Mouse (Mus musculus): ENCODE results near the gene Sox15. TPM values are rescaled to one million over a fixed set of nuclear protein-coding genes. Genes with fewer than 3 reads are reported as not detected.
"Not testable (repeated sequence)": the region's sequence is repeated elsewhere in the genome, so short reads cannot be mapped to it uniquely, and the experiment has no call there.

Sox15 gene
- polyA plus RNA-seq, 1 experiment, result 0.09 TPM

DNA sequence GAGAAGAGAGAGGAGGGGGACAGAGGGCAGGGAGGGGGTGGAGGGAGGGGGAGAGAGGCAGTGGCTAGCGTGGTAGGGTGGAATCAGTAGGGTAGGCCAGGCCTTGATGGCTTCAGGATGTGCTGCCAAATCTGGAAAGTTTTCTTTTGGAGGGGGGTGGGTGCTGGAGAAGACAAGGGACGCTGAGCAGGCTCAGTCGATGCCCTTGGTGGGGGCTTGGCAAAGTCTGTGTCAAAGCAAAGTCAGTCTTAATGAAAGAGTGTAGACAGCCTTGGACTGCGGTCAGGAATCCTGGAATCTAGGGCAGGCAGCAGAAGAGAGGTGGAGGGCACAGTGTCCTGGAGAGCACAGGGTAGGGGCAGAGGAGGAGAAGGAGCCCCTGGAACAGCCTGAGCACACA lies 44.2 kb upstream of the Sox15 start:
- 78% methylated on average over 4 of the region's 4 CpGs for WGBS

GRCm38 (mm10) chr11:69613553-69614256 lies 41.4 kb upstream of the Sox15 start:
- Histone ChIP-seq H3K36me3 (ENCODE audit: control insufficient read depth, insufficient read depth, low read length) (no peaks in the 10 kb centered on the region), H3K4me3 (ENCODE audit: extremely low read depth, insufficient read depth, insufficient read length) (no peak overlapping the region), H3K27me3 (ENCODE audit: control insufficient read depth, insufficient read depth, low read length) (no peaks in the 10 kb centered on the region), H3K4me1 (ENCODE audit: control insufficient read depth, insufficient read depth, insufficient read length) (no peaks in the 10 kb centered on the region), H3K27ac (ENCODE audit: insufficient read depth, low read length) (no peak overlapping the region)
- DNase-seq (ENCODE audit: low read depth in 1 of 2, low spot score in 2 of 2), result peak in 1 of 2 experiments; percentile 67
- TF ChIP-seq POLR2A (IDR thresholded peaks at IDR 0.05; ENCODE audit: low read depth, low read length) (no peak), CTCF (IDR thresholded peaks at IDR 0.05; ENCODE audit: extremely low read depth, insufficient read depth, insufficient read length, insufficient replicate concordance) (peak; percentile 83; the same call in 1 of the 2 replicates)
- WGBS, result 14% methylated on average over 19 of the region's 19 CpGs

More for the DNA sequence above, 44.2 kb upstream of the Sox15 start:
- no peaks in the 10 kb centered on the region; the same call in 1 of the 2 replicates for H3K27me3 ChIP-seq (ENCODE audit: control insufficient read depth, insufficient read depth, low read length)
- no peaks in the 10 kb centered on the region for H3K36me3 ChIP-seq (ENCODE audit: control insufficient read depth, insufficient read depth, low read length)
- DNase-seq (ENCODE audit: low read depth in 1 of 2, low spot score in 2 of 2), result no peak
- no peaks in the 10 kb centered on the region for H3K4me1 ChIP-seq (ENCODE audit: control insufficient read depth, insufficient read depth, insufficient read length)
- H3K4me3 ChIP-seq (ENCODE audit: extremely low read depth, insufficient read depth, insufficient read length), result no peak overlapping the region
- H3K27ac ChIP-seq (ENCODE audit: insufficient read depth, low read length), result no peak overlapping the region
- TF ChIP-seq POLR2A (IDR thresholded peaks at IDR 0.05; ENCODE audit: low read depth, low read length), result no peak
- no peak for TF ChIP-seq CTCF (IDR thresholded peaks at IDR 0.05; ENCODE audit: extremely low read depth, insufficient read depth, insufficient read length, insufficient replicate concordance)

- WGBS, result 39% methylated on average over 11 of the region's 11 CpGs
- H3K27me3 ChIP-seq (ENCODE audit: control insufficient read depth, insufficient read depth, low read length); H3K4me1 ChIP-seq (ENCODE audit: control insufficient read depth, insufficient read depth, insufficient read length); H3K36me3 ChIP-seq (ENCODE audit: control insufficient read depth, insufficient read depth, low read length); H3K4me3 ChIP-seq (ENCODE audit: extremely low read depth, insufficient read depth, insufficient read length); H3K27ac ChIP-seq (ENCODE audit: insufficient read depth, low read length); DNase-seq (ENCODE audit: low read depth in 1 of 2, low spot score in 2 of 2): not testable (repeated sequence)
Measured at GRCm38 (mm10) chr11:69614257-69614588, 40.9 kb upstream of the Sox15 start.

DNA sequence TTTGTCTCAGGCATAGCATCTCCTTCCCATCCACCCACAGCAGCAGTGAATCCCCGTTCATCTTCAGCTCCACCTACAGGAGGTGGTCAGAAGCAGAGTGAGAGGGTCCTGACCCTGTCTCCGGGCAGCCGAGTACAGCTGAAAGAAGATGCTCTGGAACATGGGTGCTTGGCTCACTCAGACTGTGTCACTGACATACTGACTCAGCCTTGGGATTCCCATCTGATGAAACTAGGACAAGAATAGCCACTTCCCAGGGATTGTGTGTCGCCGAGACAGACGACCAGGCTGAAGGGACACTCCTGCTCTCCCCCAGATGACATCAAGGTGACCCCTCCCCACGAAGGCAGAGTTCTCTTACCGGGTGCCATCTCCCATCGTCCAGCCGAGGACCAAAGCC lies 38.3 kb upstream of the Sox15 start:
- no peak for TF ChIP-seq POLR2A (IDR thresholded peaks at IDR 0.05; ENCODE audit: low read depth, low read length)
- TF ChIP-seq CTCF (IDR thresholded peaks at IDR 0.05; ENCODE audit: extremely low read depth, insufficient read depth, insufficient read length, insufficient replicate concordance), result no peak
- 59% methylated on average over 10 of the region's 10 CpGs for WGBS
- no peak overlapping the region for H3K4me3 ChIP-seq (ENCODE audit: extremely low read depth, insufficient read depth, insufficient read length)

DNA sequence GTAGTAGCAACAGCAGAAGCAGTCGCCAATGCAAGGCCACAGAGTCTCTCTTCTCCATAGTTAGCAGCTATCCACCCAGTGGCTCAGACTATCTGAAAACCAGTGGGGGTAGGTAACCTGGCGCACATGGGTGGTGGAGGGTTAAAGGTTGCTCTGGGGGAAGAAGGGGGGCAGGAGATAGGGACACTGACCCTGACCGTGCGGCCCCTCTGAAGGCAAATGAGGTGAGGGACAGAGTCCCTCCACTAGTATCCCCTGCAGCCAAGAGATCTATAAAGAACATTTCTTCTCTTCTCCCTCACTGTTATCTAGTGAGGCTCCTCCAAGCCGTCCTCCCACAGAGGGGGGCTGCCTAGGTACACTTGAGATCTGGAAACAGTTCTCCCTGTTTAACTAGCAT lies 37.3 kb upstream of the Sox15 start, which contains the start of gene Shbg:
TSS of gene Shbg (minus strand) at position 101 of the 400 bp plus-strand sequence.
- Histone ChIP-seq H3K4me1 (ENCODE audit: control insufficient read depth, insufficient read depth, insufficient read length) (no peaks in the 10 kb centered on the region), H3K36me3 (ENCODE audit: control insufficient read depth, insufficient read depth, low read length) (no peaks in the 10 kb centered on the region), H3K27ac (ENCODE audit: insufficient read depth, low read length) (no peak within 1 kb of the TSS), H3K4me3 (ENCODE audit: extremely low read depth, insufficient read depth, insufficient read length) (no peak within 1 kb of the TSS), H3K27me3 (ENCODE audit: control insufficient read depth, insufficient read depth, low read length) (no peaks in the 10 kb centered on the region)
- 76% methylated on average over 5 of the region's 5 CpGs for WGBS
- DNase-seq (ENCODE audit: low read depth in 1 of 2, low spot score in 2 of 2), result no peak
- TF ChIP-seq CTCF (IDR thresholded peaks at IDR 0.05; ENCODE audit: extremely low read depth, insufficient read depth, insufficient read length, insufficient replicate concordance) (no peak), POLR2A (IDR thresholded peaks at IDR 0.05; ENCODE audit: low read depth, low read length) (no peak)

More for the DNA sequence above, 38.3 kb upstream of the Sox15 start:
- H3K27me3 ChIP-seq (ENCODE audit: control insufficient read depth, insufficient read depth, low read length), result no peaks in the 10 kb centered on the region
- no peaks in the 10 kb centered on the region for H3K36me3 ChIP-seq (ENCODE audit: control insufficient read depth, insufficient read depth, low read length)
- DNase-seq (ENCODE audit: low read depth in 1 of 2, low spot score in 2 of 2), result no peak
- H3K27ac ChIP-seq (ENCODE audit: insufficient read depth, low read length), result no peak overlapping the region
- no peaks in the 10 kb centered on the region for H3K4me1 ChIP-seq (ENCODE audit: control insufficient read depth, insufficient read depth, insufficient read length)

DNA sequence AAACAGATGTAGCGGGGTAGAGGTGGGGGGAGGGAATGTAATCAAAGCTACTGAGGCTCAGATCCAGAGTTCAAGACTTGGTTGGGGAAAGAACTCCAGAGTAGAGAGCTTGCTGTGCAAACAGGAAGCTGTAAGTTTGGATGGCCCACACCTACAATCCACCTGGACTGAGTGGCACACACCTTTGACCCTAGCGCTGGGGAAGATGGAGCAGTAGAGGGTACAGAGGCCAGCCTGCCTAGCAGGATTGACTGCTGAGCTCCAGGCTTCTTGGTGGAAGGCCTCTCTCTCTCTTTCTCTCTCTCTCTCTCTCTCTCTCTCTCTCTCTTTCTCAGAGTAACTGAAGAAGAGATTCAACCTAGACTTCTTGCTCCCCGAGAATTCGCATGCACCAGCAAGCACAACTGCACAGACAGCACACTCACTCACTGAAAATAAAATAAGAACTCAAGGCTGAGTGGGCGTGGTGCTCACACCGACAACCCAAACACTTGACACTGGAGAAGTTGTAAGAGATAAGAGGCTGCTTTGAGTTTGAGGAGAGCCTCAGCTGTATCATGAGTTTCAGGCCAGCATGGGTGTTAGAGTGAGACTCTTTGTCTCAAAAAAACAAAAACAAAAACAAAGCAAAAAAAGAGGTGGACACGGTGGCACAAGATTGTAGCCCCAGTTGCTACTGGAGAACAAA lies 34.6 kb upstream of the Sox15 start:
- Histone ChIP-seq H3K4me3 (ENCODE audit: extremely low read depth, insufficient read depth, insufficient read length) (no peak overlapping the region), H3K36me3 (ENCODE audit: control insufficient read depth, insufficient read depth, low read length) (no peaks in the 10 kb centered on the region), H3K4me1 (ENCODE audit: control insufficient read depth, insufficient read depth, insufficient read length) (no peaks in the 10 kb centered on the region), H3K27ac (ENCODE audit: insufficient read depth, low read length) (no peak overlapping the region), H3K27me3 (ENCODE audit: control insufficient read depth, insufficient read depth, low read length) (no peaks in the 10 kb centered on the region)
- TF ChIP-seq CTCF (IDR thresholded peaks at IDR 0.05; ENCODE audit: extremely low read depth, insufficient read depth, insufficient read length, insufficient replicate concordance) (no peak), POLR2A (IDR thresholded peaks at IDR 0.05; ENCODE audit: low read depth, low read length) (no peak)
- DNase-seq (ENCODE audit: low read depth in 1 of 2, low spot score in 2 of 2), result no peak
- WGBS, result 79% methylated on average over 7 of the region's 7 CpGs
